Mouse (Mus musculus) urinary bladder, postnatal 10 days (tissue): ENCODE results near the gene Hic1.

Experiments used
- DNase-seq: peaks from one replicate; pipeline ENCODE4 v3.0.0; 2022; ENCODE audit warnings: low spot score

The Hic1 gene

DNA sequence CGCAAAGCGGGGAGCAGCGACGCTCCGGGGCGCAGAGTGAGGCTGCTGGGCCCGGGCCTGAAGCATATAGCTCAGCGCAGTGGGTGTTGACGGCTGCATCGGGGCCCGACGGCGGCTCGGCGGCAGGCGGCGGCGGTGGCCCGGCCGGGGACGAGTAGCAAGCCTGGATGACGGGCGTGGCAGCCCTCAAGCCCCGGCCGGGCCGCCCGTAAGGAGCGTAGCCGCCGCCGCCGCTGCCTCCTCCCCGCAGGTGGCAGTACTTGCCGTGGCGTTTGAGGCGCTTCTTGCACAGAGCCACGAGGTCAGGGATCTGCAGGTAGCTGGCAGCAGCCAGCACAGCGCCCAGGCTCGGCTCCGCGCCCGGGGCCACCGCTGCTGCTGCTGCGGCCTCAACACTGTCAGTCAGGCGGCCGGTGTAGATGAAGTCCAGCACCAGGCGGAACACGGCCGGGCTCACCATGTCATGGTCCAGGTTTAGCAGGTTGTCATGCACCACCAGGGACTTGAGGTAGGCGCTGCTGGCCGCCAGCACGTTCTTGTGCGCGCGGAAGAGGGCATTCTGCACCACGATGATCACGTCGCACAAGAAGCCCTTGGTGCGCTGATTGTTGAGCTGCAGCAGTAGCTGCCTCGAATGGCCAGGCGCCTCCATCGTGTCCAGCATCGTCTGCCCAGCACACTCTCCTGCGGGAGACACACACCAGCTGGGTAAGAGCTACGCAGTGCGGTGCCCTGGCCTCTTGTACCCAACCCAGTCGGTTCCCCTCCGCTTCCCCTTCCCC, 2.3 kb downstream of the Hic1 start:
- no peak for DNase-seq

DNA sequence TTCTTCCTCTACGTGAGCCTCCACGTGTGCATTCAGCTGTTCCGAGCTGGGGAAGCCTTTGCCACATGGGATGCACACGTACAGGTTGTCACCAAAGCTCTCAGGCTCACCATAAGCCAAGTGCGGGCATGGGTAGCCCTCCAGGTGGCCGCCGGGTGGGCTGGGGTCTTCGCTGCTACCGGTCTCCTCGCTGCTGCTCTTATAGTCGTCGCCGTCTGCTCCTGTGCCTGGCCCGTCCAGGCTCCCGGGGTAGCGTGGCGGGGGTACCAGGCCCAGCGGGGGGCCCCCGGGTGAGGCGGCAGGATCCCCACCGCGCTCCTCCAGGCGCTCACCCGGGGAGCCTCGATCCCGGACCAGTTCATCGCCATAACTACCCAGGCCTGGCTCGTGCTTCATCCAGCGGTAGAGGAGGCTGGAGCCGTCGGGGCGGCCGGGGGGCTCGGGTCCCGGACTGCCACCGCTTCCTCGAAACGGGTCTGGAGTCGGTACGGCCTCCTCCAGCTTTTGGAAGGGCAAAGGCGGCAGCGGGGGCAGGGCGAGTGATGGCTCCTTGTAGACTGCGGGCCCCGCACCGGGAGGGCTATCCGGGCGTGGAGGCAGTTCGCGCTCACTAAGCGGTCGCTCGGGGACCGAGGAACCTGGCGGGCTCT, 3.0 kb downstream of the Hic1 start:
- DNase-seq: no peak

DNA sequence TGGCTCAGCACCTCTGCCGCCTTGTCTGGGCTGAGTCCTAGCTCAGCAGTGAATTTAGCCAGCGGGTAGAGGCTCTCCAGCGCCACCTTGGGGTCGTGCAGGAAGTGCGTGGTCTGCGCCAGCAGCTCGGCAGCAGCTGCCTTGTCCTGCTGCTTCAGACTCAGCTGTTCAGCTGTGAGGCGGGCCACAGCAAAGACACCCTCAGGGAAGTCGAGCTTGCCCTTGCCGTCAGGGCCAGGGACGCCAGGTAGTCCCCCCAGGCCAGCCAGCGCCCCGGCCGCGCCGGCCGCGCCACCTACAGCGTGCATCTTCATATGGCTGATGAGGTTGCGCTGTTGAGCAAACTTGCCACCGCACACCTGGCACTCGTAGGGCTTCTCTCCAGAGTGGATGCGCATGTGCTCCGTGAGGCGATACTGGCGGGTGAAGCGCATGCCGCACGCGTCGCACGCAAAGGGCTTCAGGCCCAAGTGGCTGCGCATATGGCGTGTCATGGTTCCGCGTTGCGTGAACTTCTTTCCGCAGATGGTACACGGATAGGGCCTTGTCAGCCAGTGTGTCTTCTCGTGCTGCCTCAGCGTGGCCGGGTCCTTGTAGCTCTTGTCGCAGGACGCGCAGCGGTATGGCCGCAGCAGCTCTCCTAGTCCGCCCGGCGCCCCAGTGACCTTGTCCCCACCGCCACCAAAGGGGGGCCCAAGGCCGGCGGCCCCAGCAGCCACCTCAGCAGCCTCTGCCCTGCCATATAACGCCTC, 3.7 kb downstream of the Hic1 start:
- DNase-seq: no peak

DNA sequence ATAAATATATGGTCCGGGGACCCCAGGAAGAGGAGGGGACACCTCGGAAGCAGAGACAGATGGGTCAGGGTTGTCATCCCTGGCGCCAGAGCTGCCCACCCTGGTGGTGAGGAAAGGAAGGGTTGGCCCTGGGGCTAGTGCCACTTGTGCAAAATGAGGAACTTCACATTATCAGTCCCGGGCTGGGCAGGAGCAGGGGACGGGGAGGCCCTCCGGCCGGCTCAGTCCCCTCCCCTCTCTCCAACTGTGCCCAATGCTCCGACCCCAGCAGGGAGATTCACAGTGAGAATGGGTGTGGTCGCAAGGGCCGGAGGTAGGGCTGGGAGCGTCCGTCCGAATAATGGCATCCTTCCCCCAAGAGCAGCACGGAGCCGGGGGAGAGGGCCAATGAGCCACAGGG, 4.6 kb downstream of the Hic1 start:
- no peak for DNase-seq

DNA sequence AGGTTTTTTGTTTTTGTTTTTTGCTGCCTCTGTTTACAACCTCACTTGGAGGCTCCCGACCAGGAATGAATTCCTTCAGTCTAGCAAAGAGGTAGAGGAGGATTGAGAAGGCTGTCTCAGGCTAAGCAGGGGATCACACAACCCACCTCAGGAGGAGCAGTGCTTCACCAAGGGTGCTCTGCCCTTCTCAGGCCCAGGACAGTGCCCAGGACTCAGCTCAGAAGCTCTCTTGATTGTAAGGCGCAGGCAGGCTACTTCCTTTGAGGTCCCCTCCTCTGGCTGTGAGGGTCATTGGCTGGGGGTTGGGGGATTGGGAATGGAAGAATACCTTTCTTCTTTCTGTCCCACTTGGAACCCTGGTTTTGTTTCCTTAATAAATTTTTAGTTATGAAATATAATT, 5.3 kb downstream of the Hic1 start:
- DNase-seq: no peak

DNA sequence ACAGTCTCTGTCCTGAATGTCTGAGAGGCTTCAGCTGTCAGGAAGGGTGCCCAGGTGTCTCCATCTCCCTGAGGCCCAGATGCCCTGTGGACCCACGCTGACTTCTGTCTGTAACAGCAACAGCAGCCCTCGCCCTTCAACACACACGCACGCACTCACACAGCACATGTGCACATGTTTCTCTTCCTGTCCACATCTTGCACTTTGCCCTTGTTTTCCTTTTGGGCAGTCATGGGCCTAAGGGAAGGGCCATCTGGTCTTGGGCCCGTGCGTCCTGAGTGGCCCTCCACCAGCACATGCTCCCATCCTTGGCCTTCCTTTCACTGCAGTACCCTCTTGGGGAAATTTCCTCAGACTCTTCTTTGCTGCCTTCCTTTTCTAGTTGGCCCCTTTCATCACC, 5.9 kb downstream of the Hic1 start:
- DNase-seq: no peak

DNA sequence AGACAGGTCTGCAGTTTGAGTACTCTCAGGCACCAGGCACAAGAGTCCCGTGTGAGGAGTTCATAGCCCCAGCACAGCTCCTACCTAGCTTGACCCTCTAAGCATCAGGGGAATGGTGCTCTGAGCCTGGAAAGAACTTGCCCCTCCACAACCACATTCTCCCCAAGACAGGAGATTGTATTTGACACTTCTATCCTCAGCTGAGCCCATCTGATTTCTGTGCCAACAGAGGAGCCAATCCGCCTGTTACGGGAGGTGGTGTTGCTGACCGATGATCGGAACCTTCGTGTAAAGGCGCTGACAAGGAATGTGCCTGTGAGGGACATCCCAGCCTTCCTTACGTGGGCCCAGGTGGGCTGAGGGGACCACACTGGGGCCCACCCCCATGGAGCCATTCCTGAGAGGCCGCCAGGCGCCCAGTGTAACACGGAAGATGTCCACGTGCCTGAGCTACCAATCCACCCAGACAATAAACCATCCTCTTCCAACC, 6.7 kb downstream of the Hic1 start:
- no peak for DNase-seq

DNA sequence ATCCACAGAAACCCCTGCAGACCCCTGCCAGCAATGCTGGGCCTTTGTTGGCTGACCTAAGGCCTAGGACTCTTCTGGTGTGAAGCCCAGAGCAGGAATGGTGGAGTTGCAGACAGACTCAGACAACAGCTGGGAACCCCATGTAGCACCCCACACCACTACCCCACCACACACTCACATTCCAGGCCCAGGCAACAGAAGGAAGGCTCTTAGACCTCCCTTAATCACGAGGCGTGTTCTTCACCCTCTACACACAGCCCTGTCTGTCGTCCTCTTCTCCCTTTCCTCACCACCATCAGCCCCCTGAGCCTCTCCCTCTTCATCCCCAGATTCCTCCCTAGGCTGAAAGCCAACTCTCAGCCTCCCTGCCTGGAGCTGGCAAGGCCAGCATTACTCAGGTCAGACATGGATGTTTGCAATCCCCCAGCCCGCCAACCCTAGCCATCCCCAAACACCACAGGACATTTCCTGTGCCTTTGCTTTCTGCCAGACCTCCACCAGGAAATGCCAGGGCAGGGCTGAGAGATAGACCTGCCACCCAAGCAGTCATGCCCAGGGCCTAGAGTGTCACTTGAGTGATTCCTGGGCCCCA, 7.8 kb downstream of the Hic1 start:
- no peak for DNase-seq

DNA sequence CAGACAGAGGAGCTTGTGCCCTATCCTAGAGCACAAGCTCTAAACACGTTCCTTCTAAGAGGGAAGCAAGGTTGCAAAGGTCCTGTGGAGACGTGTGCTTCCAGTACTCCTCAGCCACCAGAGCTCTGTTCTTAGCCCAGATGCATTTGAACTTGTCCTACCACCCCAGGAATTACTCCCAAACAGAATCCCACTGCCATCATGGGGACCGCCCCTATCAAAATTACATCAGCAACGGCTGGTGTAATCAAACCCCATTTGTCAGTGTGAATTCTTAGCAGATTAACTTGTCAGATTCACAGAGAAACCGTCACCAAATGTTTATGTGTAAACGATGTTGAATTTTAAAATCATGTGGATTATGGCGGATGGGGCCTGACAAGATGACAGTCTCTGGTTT, 8.4 kb downstream of the Hic1 start:
- DNase-seq: no peak

DNA sequence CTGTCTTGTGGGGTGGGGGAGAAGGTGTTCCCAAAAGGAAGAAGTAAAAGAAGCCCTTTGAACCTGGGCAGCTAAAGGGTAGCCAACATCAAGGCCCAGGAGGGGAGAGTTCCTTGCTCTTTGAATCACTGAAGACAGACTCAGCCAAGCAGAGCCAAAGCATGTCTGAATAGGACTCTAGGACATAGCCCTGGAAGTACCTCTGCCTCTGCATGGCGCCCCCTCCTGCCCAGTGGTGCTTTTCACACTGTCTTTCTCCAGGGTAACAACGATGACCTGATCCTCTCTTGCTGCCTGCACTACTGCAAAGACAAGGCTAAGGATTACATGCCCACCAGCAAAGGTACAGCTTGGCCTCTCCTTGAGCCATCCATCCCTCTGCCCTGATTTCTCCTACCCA, 9.8 kb downstream of the Hic1 start:
- DNase-seq: no peak

DNA sequence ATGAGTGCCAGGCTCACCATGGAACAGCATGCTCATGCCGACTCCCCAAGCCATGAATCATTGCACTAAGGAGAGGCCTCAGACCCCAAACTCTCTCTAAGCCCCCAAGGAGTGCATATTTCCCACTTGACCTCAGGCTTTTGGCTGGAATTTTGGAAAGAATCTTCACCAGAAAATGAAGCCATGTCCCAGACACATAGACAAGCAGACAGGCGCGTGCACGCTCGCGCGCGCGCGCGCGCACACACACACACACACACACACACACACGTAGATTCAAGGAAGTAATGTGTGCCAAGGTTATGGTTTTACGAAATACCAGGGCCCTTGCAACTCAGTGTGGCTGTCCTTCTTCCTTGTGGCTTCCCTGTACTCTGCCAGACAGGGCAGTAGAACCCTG, 10.9 kb downstream of the Hic1 start:
- no peak for DNase-seq

DNA sequence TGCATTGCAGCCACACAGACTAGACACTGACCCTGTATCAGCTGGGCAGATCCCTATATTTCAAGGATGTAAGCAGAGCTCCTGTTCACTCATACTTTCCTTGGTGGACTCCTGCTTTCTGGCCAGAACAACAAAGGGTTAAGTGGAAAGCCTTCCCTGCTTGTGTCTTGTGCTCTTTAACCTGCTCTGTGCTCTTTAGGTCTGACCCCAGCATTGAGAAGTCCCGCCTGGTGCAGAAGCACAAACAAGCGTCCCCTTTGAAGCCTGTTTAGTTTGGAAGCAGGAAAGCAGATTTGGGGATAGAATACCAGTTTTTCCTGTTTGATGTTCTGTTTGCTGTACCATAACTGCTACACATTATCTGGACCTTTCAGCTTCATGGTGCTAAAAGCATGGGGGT, 11.4 kb downstream of the Hic1 start:
- DNase-seq: no peak

DNA sequence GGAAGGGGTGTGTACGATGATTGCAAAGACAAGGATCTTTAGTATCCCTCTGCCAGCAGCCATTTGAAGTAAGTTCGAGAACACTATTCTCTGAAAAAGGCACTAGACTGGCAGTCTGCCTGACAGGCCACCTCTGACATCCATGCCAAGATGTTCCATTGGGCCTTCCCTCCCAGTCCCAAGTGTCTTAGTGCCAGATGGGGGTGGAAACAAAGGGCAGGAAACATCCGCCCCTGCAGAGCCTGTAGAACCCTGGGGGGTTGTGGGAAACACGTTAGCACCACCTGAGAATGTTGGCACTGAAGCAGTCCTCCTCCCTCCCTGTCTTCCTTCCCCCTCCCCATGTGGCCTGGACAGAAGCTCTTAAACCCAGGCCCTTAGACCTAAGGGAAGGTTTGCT, 12.3 kb downstream of the Hic1 start:
- no peak for DNase-seq

DNA sequence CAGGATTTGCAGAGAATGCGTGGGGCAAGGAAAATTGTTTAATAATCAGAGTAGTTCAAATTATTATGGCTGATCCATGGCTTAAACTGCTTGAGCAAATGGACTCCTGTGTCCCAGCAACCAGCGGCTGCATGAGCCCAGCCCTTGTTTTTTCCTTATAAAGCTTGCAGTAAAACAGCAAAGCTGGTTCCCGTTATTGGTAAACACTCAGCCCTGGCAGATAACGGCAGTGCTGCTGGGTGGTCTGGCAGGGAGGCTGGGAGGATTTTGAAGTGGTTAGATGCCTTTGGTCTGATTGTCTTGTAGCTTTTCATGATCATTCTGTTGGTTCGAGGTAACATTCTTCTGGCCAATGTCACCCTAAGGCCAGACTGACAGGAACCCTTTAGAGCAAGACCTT, 12.9 kb downstream of the Hic1 start:
- no peak for DNase-seq

DNA sequence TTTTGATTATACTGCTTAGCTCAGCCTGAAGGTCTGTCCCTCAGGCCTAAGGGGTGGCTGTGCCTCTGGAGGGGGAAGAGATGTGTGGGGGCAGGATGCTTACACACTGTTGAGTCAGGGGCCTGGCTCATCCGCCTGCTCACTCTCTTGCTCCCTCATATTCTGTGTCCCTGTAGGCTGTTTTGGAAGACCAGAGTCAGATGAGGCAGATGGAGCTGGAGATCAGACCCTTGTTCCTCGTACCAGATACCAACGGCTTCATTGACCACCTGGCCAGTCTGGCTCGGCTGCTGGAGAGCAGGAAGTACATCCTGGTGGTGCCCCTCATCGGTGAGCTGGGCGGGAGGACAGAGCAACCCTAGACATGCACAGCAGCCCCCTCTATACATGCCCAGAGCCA, 13.3 kb downstream of the Hic1 start:
- DNase-seq: no peak

DNA sequence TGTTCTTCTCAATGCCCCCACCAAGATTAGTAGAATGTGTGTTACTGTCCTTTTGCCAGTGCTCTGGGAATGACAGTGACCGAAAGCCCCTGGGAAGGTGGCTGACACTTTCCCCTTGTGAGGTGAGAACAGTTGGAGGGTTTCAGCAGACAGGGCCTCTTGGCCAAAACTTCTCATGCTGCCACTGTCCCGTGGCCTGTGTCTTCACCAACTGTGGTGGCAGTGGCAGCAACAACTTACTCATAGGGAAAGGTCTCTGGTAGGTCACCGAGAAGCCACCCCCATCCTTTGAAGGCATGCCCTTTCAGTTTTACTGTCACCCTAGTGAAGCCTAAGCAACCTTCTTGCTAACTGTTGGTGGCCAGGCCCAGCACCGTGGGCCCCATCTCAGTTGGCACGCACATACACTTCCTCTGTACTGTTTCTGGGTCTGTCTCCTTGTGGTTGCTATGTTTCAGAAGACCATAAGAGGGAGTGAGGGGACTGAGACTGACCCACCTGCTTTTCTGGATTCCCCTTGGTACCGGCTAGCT, 15.2 kb downstream of the Hic1 start:
- no peak for DNase-seq

DNA sequence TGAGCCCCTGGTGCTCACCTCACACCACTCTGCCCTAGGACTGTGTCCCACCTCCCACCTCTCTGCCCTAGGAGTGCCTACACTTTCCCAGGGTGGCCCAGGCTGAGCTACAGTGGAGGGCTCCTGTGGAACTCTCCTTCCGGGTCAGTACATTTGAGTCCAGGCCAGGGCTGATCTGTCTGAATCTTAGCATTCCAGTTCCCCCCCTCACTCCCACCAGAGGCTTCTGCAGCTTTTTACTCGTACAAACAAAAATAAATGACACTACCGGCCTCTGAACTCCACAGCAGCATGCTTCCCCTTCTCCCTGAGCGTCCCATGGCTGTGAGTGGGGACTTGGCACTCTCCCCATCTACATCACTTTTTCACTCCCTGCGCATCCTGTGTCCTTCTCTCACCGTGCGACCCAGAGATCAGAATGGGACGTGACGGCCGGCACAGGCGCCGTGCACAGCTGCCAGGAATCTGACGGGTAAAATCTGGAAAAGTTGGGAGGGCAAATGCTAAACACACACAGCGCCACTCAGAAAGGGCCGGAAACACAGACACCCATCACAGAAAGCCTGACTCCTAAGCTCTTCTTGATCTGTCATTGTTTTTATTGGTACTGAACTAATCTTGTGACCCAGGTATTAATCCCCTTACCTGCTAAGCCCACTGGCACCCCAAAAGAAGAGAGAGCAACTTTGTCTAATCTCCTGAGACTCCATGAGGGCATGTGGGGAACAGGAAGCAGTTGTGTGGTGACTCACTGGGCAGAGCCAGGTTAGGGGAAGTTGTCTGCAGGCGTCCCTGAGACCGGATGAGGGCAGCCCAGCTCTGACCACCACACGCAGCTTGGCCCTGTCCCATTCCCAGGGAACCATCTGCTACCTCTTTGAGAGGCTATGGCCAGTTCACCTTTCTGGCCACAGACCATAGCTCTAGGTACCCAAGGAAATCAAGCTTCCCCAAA, 16.4 kb downstream of the Hic1 start:
- no peak for DNase-seq

DNA sequence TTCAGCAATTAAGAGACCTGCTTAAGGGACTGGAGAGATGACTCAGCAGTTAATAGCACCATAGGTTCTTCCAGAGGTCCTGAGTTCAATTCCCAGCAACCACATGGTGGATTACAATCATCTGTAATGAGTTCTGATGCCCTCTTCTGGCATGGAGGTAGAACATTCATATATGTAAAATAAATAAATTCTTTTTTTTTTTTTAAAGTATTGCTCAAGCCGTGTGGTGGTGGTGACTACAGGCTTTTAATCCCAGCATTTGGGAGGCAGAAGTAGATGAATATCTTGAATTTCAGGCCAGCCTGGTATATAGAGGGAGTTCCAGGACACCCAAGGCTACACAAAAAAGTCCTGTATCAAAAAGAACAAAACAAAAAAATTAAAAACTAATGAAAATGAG, 19.0 kb downstream of the Hic1 start:
- no peak for DNase-seq

DNA sequence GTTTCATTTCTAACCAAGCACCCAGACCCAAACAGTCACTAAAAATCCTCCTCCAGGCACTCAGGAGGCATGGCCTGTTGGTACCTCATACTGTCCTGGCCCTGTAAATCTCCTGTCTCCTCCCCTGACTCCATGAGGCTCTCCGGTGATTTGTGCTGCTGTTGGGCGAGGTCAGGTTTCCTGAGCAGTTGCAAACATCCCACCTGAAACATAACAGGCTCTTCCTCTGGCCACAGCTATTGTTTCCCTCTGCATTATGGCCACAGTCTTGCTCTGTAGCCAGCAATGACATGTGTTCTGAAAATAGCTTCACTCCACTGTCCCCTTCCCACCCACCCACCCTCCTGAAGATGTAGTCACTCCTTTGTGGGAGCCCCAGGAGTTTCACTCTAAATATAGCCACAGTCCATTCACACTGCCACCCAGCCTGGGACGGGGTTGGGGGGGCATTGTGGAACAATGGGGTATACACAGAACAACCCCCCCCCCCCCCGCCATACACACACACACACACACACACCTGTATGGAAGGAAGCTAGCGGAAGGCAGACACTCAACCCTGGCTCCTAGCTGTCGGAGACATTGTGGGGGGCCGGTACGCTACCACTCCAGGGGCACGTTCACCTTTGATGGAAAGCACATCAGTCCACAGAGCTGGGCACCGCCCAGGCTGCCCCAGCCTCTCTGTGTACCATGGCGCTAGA, 20.8 kb downstream of the Hic1 start:
- DNase-seq: no peak

DNA sequence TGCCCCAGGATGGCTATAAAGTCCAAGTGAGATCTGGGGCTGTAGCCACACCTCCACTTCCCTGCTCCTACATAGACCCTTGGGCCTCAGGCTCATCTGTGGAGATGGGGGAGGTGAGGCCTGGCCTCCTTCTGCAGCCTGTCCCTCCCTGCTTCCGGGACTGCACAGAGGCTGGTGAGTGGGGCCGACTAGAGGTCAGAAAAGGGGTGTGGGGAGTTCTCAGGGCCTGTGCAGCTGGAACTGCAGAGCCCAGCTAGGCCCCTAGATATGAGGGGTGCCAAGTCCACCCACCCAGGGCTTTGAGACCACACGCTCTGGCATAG, 21.5 kb downstream of the Hic1 start:
- no peak for DNase-seq
